Mouse (Mus musculus): ENCODE results near the gene Slc7a9. TPM values are rescaled to one million over a fixed set of nuclear protein-coding genes. Genes with fewer than 3 reads are reported as not detected.

Gene Slc7a9
- polyA plus RNA-seq, 1 experiment from 2014 or later: 13.3 TPM

DNA sequence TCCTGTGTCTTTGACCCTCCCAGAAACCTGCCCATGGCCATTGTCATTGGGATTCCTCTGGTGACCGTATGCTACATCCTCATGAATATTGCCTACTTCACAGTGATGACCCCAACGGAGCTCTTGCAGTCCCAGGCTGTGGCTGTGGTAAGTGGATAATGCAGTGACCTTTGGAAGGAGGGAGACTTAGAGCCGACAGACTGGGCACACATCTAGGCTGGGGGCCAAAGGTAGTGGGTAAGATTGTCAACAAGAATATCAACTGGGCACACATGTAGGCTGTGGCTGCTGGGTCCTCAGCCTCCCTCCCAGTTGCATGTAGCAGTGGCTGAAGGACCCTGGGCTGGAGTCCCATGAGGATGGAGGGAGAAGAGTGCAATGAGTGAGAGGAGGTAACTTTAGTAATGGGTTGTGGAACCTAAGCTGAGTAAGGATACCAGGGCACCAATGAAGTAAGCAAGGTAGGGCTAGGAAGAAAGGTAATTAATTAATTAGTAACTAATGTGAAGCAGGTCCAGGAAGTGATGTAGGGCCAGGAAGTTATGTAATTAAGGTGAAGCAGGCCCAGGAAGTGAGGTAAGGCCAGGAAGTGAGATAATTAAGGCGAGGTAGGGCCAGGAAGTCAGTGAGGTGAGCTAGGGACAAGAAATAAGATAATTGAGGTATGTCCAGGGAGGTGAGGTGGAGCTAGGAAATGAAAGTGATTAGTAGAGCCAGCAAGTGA lies 7.7 kb downstream of the Slc7a9 start:
- Histone ChIP-seq H3K4me1 (ENCODE audit: insufficient read depth, low read length) (no peaks in the 10 kb centered on the region), H3K4me2 (replicated peaks; ENCODE audit: low read depth, low read length) (no peak overlapping the region), H3K27me3 (ENCODE audit: insufficient read depth, low read length) (no peaks in the 10 kb centered on the region), H3K9me3 (ENCODE audit: low read length) (no peaks in the 10 kb centered on the region), H3K4me3 (ENCODE audit: low read length) (no peak overlapping the region), H3K27ac (ENCODE audit: low read length) (no peak overlapping the region), H3K9ac (replicated peaks; ENCODE audit: low read length) (no peak overlapping the region), H3K36me3 (ENCODE audit: insufficient read depth, low read length) (no peaks in the 10 kb centered on the region)
- no peak for ATAC-seq (ENCODE audit: low FRiP score, low TSS enrichment)
- 85% methylated on average over 4 of the region's 4 CpGs for WGBS

DNA sequence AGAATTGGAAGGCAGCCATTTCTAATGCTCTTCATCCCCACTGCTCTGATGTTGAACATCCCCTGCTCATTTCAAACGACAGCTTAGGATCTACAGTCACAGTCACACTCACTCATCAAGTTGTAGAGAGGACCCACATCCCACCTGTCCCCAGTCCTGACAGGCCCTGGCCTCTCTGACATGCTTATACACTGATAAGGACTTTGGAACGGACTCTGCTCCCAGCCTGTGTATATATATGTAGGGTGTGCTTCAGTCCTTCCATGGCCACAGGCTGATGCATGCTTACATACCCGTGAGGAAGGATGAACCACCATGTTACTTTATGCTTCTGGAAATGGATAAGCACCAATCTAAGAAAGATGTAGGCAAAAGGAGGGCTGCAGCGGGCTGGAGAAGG lies 12.4 kb downstream of the Slc7a9 start:
- no peak overlapping the region for H3K27ac ChIP-seq (ENCODE audit: low read length)
- H3K4me2 ChIP-seq (replicated peaks; ENCODE audit: low read depth, low read length): no peak overlapping the region
- no peaks in the 10 kb centered on the region for H3K27me3 ChIP-seq (ENCODE audit: insufficient read depth, low read length)
- H3K9ac ChIP-seq (replicated peaks; ENCODE audit: low read length): no peak overlapping the region
- H3K36me3 ChIP-seq (ENCODE audit: insufficient read depth, low read length): no peaks in the 10 kb centered on the region
- 85% methylated on average over 4 of the region's 4 CpGs for WGBS
- no peak for ATAC-seq (ENCODE audit: low FRiP score, low TSS enrichment)
- H3K9me3 ChIP-seq (ENCODE audit: low read length): no peaks in the 10 kb centered on the region
- H3K4me1 ChIP-seq (ENCODE audit: insufficient read depth, low read length): no peaks in the 10 kb centered on the region
- H3K4me3 ChIP-seq (ENCODE audit: low read length): no peak overlapping the region

DNA sequence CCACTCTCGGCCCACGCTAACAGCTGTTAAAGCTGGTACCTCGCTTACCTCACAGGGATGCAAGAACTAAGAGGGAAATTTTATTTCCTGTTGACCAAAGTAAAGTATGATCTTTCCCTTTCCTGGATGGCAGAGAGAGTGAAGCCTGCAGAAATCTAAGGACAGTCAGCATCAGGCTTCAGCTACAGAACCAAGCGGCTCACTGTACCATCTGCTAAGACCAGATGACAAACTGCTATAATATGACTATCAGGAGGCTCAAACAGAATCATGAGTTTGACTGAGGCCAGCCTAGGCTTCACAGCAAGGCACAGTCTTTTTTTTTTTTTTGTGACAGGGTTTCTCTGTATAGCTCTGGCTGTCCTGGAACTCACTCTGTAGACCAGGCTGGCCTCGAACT lies 16.4 kb downstream of the Slc7a9 start:
- Histone ChIP-seq H3K4me1 (ENCODE audit: insufficient read depth, low read length) (no peaks in the 10 kb centered on the region), H3K27ac (ENCODE audit: low read length) (no peak overlapping the region), H3K9me3 (ENCODE audit: low read length) (no peaks in the 10 kb centered on the region), H3K27me3 (ENCODE audit: insufficient read depth, low read length) (no peaks in the 10 kb centered on the region), H3K4me3 (ENCODE audit: low read length) (no peak overlapping the region), H3K9ac (replicated peaks; ENCODE audit: low read length) (no peak overlapping the region), H3K36me3 (ENCODE audit: insufficient read depth, low read length) (no peaks in the 10 kb centered on the region), H3K4me2 (replicated peaks; ENCODE audit: low read depth, low read length) (no peak overlapping the region)
- 89% methylated on average over 5 of the region's 5 CpGs for WGBS
- no peak for ATAC-seq (ENCODE audit: low FRiP score, low TSS enrichment)

DNA sequence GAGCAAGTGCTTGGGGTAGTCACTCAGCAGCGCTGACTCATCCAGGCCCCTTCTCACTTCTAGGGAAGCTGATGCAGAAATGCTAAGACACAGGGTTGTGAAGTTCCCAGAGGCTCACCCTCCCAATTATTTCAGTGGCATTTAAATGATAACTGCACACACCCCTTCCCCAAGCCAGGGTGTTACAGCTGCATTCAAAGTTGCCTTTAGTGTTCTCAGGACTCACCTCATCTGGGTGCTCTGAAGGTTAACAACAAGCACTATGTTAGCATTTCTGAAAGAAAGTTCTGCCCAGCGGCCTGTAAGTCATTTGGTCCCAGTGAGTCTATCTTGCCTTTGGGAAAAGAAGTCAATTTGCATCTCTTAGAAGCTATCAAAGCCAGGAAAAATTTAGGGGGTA lies 19.3 kb downstream of the Slc7a9 start:
- ATAC-seq (ENCODE audit: low FRiP score, low TSS enrichment): no peak
- 55% methylated on average over 2 of the region's 2 CpGs for WGBS
- no peak overlapping the region for H3K9ac ChIP-seq (replicated peaks; ENCODE audit: low read length)
- no peaks in the 10 kb centered on the region for H3K9me3 ChIP-seq (ENCODE audit: low read length)
- no peak overlapping the region for H3K4me2 ChIP-seq (replicated peaks; ENCODE audit: low read depth, low read length)
- no peaks in the 10 kb centered on the region for H3K27me3 ChIP-seq (ENCODE audit: insufficient read depth, low read length)
- H3K36me3 ChIP-seq (ENCODE audit: insufficient read depth, low read length): no peaks in the 10 kb centered on the region
- H3K4me3 ChIP-seq (ENCODE audit: low read length): no peak overlapping the region
- no peaks in the 10 kb centered on the region for H3K4me1 ChIP-seq (ENCODE audit: insufficient read depth, low read length)
- H3K27ac ChIP-seq (ENCODE audit: low read length): no peak overlapping the region

DNA sequence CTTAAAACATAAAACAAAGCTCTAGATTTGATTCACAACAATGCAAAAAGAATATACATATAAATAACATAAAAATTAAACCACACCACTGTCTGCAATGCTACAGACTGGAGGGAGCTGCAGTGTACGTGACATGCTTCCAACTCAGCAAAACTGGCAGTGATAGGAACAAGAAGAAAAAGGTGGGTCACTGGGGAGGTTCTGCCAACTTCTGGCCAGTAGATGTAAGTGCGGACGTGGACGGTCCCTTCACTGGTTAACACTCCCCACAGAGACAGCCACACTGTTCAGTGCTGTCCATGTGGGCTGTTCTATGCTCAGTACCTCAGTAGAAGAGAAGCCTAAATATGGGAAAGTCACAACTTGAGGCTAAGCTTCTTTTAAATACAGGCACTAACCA lies 22.2 kb downstream of the Slc7a9 start:
- Histone ChIP-seq H3K9me3 (ENCODE audit: low read length) (no peaks in the 10 kb centered on the region), H3K36me3 (ENCODE audit: insufficient read depth, low read length) (no peaks in the 10 kb centered on the region), H3K4me3 (ENCODE audit: low read length) (no peak overlapping the region), H3K4me1 (ENCODE audit: insufficient read depth, low read length) (no peaks in the 10 kb centered on the region), H3K9ac (replicated peaks; ENCODE audit: low read length) (no peak overlapping the region), H3K4me2 (replicated peaks; ENCODE audit: low read depth, low read length) (no peak overlapping the region), H3K27me3 (ENCODE audit: insufficient read depth, low read length) (no peaks in the 10 kb centered on the region), H3K27ac (ENCODE audit: low read length) (no peak overlapping the region)
- ATAC-seq (ENCODE audit: low FRiP score, low TSS enrichment): 0 out of 2 replicates have a peak, but pooled peaks have one; percentile 27
- WGBS: 41% methylated on average over 4 of the region's 4 CpGs

DNA sequence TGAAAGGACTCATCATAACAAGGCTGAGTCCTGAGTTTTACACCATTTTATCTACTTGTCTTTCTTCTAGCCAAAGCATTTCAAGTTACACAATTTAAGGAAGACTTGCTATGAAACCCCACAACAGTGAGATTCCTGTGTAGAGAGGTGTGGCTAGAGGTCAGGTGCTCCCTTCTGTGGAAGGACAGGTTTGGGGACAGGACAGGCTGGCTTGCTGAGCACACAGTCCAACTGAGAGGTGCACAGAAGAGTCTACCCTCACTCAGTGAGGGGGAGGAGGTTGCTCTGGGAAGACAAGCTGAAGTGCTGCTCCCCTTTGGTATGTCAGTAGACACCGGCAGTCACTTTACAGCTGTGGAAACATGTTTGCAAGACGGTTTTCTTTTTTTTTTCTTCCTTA lies 27.9 kb downstream of the Slc7a9 start:
- WGBS: 64% methylated on average over 2 of the region's 2 CpGs
- no peak overlapping the region for H3K9ac ChIP-seq (replicated peaks; ENCODE audit: low read length)
- H3K4me3 ChIP-seq (ENCODE audit: low read length): no peak overlapping the region
- ATAC-seq (ENCODE audit: low FRiP score, low TSS enrichment): no peak
- no peaks in the 10 kb centered on the region for H3K36me3 ChIP-seq (ENCODE audit: insufficient read depth, low read length)
- no peaks in the 10 kb centered on the region for H3K4me1 ChIP-seq (ENCODE audit: insufficient read depth, low read length)
- no peak overlapping the region for H3K4me2 ChIP-seq (replicated peaks; ENCODE audit: low read depth, low read length)
- no peaks in the 10 kb centered on the region for H3K9me3 ChIP-seq (ENCODE audit: low read length)
- no peaks in the 10 kb centered on the region for H3K27me3 ChIP-seq (ENCODE audit: insufficient read depth, low read length)
- H3K27ac ChIP-seq (ENCODE audit: low read length): no peak overlapping the region

DNA sequence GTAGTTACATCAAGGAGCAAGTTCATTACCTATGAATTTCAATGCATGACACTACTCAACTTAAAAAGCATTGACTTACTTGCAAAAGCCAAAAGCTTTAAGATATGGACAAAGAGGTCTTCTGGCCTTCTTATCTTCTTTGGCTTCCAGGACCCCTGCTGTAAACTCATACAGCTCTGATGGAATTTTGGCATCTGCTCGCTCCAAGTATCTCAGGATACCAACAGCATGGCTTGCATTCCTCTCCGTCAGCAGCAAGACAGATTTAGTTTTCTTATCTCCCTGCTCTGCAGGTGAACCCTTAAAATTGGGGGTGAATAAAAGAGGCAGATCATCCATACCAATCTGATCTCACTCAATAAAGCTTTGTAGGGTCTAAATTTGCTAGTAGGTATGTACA lies 36.5 kb downstream of the Slc7a9 start:
- H3K27me3 ChIP-seq (ENCODE audit: insufficient read depth, low read length): no peaks in the 10 kb centered on the region
- H3K4me2 ChIP-seq (replicated peaks; ENCODE audit: low read depth, low read length): no peak overlapping the region
- ATAC-seq (ENCODE audit: low FRiP score, low TSS enrichment): no peak
- no peak overlapping the region for H3K27ac ChIP-seq (ENCODE audit: low read length)
- H3K36me3 ChIP-seq (ENCODE audit: insufficient read depth, low read length): no peaks in the 10 kb centered on the region
- no peak overlapping the region for H3K9ac ChIP-seq (replicated peaks; ENCODE audit: low read length)
- no peaks in the 10 kb centered on the region for H3K9me3 ChIP-seq (ENCODE audit: low read length)
- H3K4me3 ChIP-seq (ENCODE audit: low read length): no peak overlapping the region
- H3K4me1 ChIP-seq (ENCODE audit: insufficient read depth, low read length): no peaks in the 10 kb centered on the region
- WGBS: 79% methylated on average over 2 of the region's 2 CpGs

DNA sequence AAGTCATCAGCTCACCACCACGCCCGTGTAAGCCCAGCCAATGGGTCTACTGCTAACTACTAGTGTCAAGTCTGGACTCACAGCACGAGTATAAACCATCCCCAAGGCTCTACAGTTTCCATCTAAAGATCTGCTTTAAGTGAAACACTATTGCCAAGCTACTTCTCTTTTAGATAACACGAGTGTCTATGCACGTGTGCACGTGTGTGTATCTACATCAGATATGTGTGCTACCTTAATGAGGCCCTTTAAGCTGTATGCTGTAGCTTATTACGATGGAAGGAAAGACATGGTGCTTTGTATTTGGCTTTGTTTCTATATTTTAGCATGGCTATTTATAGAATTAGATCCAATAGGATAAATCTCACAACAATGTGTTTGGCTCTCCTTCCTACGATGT lies 38.0 kb downstream of the Slc7a9 start:
- Histone ChIP-seq H3K27ac (ENCODE audit: low read length) (no peak overlapping the region), H3K27me3 (ENCODE audit: insufficient read depth, low read length) (no peaks in the 10 kb centered on the region), H3K9me3 (ENCODE audit: low read length) (no peaks in the 10 kb centered on the region), H3K4me2 (replicated peaks; ENCODE audit: low read depth, low read length) (no peak overlapping the region), H3K4me1 (ENCODE audit: insufficient read depth, low read length) (no peaks in the 10 kb centered on the region), H3K36me3 (ENCODE audit: insufficient read depth, low read length) (no peaks in the 10 kb centered on the region), H3K9ac (replicated peaks; ENCODE audit: low read length) (no peak overlapping the region), H3K4me3 (ENCODE audit: low read length) (no peak overlapping the region)
- ATAC-seq (ENCODE audit: low FRiP score, low TSS enrichment): no peak
- 91% methylated on average over 8 of the region's 8 CpGs for WGBS

DNA sequence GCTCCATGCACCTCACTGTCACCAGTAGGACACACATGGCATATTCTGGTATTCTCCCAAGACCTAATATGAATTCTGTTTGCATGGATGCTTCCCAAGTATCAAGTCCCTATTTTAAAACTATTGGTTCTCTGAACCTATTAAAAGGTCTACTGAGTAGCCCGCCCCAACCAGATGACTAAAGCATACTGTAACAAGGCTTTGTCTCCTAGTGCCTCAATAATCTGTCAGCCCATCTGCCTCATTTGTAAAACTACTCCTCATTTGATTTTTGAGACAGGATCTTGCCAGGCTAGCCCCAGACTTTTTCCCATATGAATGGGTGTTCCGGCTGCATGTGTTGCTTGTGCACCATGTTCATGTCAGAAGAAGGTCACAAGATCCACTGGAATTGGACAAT lies 41.6 kb downstream of the Slc7a9 start:
- Histone ChIP-seq H3K27me3 (ENCODE audit: insufficient read depth, low read length) (no peaks in the 10 kb centered on the region), H3K4me1 (ENCODE audit: insufficient read depth, low read length) (no peaks in the 10 kb centered on the region), H3K36me3 (ENCODE audit: insufficient read depth, low read length) (no peaks in the 10 kb centered on the region), H3K27ac (ENCODE audit: low read length) (no peak overlapping the region), H3K4me2 (replicated peaks; ENCODE audit: low read depth, low read length) (no peak overlapping the region), H3K9me3 (ENCODE audit: low read length) (no peaks in the 10 kb centered on the region), H3K4me3 (ENCODE audit: low read length) (no peak overlapping the region), H3K9ac (replicated peaks; ENCODE audit: low read length) (no peak overlapping the region)
- 95% methylated on average over 2 of the region's 2 CpGs for WGBS
- ATAC-seq (ENCODE audit: low FRiP score, low TSS enrichment): no peak

DNA sequence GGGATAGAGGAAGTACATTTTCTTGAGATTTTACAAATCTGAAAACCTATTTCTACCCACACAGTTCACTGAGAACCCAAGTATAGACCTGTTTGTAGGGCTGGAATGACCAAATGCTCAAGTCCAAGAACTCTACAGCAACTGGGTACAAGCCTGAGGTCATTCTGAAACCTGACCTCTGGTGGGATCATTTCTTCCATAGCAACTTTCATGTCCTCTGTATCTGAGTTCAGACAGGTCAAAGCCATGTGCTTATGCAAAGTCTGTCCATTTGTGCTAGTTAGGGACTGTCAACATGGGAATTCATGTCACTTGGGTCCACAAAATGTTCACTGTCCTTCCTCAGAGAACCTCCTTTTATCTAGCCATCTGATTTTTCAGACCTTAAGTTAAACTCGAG lies 42.4 kb downstream of the Slc7a9 start:
- no peaks in the 10 kb centered on the region for H3K4me1 ChIP-seq (ENCODE audit: insufficient read depth, low read length)
- no peak overlapping the region for H3K27ac ChIP-seq (ENCODE audit: low read length)
- no peak overlapping the region for H3K4me3 ChIP-seq (ENCODE audit: low read length)
- no peaks in the 10 kb centered on the region for H3K27me3 ChIP-seq (ENCODE audit: insufficient read depth, low read length)
- H3K36me3 ChIP-seq (ENCODE audit: insufficient read depth, low read length): no peaks in the 10 kb centered on the region
- H3K4me2 ChIP-seq (replicated peaks; ENCODE audit: low read depth, low read length): no peak overlapping the region
- no peak for ATAC-seq (ENCODE audit: low FRiP score, low TSS enrichment)
- H3K9me3 ChIP-seq (ENCODE audit: low read length): no peaks in the 10 kb centered on the region
- 97% methylated on average over 1 of the region's 1 CpGs for WGBS
- H3K9ac ChIP-seq (replicated peaks; ENCODE audit: low read length): no peak overlapping the region
